Mouse (Mus musculus) cerebellum, adult (tissue): ENCODE results near the gene Ucp2.

Source experiments
- ATAC-seq: cut with Nextera tagmentation; 2 replicates; pipeline ENCODE4 v1.9.2; 2017; ENCODE audit warnings: mild to moderate bottlenecking, moderate library complexity, mixed read lengths; ENCODE audit not compliant: insufficient number of reproducible peaks, low FRiP score, low TSS enrichment

Gene Ucp2

DNA sequence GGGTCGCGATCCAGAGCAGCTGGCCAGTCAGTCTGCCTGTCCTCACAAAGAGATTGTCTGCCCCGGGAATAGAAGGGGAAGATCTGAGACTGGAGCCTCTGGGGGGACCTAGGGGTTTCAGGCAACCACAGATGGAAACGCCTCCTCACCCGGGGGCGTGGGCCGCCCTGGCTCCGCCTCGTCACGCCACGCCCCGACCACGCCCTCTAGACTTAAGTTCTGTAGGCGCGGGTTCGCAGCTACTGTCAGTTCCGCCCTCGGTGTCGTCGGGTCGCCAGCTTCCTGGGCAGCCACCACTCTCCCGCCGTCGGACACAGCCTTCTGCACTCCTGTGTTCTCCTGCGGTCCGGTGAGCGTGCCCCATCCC is at the start of gene Ucp2:
Gene Ucp2 (plus strand): TSS at position 221 of the 367 bp plus-strand sequence.
- ATAC-seq, result 0 out of 2 replicates have a peak, but pooled peaks have one; percentile 26

DNA sequence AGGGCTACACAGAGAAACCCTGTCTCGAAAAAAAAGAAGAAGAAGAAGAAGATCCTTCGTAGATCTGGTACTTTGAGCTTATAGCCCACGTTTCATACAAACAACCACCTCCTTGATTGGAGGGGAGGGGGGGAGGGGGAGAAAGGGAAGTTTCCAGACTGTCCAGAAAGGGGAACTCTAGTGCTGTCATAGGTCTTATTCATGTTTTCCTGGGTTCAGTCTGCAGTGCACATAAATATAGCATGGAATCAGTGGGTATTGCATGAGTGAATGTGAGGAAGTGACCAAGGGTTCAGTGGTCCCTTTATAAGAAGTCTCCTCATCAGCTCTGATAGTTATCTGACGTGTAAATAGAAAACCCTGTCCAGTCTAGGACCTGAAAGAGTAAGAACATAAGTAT is 49.4 kb upstream of the Ucp2 start:
- ATAC-seq, result no peak

DNA sequence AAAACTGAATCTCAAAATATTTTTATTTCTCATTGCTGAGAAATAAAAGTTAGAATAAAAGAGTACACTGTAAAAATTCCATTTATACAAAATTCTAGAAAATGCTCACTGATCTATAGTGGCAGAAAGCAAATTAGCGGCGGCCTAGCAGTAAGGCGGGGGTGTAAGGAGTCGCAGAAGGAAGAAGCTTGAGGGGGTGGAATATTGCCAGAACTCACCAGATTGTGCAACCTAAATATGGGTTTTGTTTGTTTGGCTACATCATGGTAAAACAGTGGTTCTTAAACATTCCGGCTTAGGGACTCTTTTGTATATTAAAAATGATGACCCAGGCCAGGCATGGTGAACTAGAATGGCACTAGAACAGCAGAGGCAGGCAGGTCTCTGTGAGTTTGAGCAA is 46.9 kb upstream of the Ucp2 start:
- ATAC-seq, result no peak

DNA sequence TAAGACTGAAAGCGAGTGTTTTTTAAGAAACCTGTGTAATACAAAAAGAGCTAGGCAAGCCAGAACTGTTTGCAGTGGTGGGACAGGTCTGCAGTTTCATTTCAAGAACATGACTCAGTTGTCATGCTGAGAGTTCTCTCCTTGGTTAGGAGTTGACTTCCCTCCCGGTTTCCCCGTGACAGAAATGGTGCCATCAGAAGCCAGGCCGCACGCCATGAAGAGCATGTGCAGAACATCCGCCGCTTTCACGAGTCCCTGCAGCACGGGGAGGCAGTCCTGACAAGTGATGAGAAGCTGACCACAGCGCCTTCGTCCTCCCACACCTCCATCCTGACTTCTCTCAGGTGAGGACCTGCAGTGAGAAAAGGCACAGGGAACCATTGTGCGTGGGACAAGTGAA is 44.6 kb upstream of the Ucp2 start:
- no peak for ATAC-seq

DNA sequence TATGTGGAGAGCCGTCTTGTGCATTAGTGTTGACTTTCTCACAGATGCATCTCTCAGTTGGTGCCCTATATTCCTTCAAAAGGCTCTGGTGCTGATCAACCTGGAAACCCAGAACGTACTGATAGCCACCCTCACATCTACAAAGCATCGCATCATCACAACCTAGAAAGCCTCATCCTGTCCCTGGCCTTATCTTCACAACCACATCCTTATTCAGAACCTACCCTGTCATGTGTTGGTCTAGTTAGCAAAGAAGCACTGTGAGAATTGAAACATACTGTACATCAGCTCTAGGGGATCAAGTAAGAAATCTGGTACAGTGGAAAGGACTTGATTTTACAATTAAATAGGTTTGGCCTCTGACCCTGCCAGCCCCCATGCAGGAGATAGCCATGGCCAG is 44.2 kb upstream of the Ucp2 start:
- ATAC-seq, result no peak

DNA sequence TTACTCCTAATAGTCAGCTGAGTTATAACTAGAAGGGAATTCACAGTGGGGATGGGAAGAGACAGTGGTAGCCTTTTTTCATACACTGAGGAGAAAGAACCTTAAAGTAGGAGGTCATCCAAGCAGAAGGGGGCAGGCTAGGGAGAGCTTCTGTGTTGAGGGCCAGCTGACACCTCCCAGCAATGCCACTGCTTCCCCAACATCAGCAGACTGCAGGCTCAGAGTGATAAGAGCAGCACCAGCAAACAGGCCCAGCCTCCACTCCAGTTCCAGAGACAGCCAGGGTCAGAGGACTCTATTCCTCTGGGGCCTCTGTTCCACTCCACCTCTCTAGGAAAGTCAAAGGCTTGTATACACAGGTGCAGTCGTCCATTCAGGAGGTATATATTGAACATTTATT is 35.0 kb upstream of the Ucp2 start:
- no peak for ATAC-seq

DNA sequence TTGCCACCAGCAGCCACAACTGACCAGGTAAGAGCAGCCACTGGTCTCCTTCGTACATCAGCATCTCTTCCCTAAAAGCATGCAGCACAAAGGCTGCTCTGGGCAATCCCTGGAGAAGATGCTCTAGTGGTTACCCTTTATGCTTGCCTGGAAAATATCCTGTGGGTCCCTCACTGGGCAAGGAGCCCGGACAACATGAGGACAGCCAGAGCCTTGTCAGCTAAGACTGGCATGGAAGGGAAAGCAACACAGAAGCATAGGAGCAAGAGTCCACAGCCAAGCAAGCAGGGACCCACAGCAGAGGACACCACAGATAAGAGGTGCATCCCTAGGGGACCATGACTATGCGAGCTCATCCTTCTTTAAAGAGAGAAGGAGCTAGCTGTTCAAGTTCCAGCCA is 33.3 kb upstream of the Ucp2 start:
- ATAC-seq, result no peak

DNA sequence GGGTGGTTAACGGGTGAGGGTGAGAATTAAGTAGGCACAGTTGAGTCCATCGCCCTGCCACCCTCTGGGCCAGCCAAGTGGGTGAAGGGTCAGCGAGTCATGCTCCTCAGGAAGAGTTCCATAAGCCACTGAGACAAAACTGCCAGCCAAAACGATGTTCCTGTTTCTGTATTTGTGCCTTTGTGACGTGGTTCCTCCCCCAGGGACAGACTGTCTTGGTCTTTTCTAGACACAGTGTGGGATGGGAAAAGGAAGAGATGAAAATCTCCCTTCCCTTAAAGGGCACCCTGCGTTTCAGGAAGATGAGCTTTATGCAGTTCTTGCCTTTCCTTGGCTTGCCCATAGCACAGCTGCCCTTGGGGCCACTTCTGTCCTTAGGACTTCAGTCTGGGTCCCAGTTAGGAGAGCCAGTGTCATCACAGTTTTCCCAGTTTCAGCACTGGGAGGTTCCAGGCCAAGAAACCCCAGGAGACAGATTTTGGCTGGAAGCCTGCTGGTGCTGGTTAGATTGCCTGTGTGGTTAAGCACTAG is 31.5 kb upstream of the Ucp2 start:
- no peak for ATAC-seq

DNA sequence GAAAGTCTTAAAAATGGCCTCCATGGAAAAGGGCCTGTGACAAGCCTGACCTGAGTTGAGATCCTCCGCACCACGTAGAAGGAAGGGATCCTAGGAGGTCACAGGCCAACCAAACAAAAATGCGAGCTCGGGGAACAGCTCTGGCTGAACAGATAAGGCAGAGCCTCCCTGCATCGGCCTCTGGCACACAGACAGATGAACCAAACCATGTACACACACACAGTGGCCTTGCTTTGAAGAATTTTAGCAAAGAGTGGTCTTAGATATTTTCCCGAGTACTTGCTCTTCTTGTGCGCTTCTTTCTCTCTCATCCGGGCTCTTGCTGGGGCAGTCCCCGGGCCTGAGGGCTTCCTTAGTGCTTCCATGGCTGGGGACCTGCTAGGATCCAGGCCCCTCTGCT is 29.9 kb upstream of the Ucp2 start:
- ATAC-seq, result no peak

DNA sequence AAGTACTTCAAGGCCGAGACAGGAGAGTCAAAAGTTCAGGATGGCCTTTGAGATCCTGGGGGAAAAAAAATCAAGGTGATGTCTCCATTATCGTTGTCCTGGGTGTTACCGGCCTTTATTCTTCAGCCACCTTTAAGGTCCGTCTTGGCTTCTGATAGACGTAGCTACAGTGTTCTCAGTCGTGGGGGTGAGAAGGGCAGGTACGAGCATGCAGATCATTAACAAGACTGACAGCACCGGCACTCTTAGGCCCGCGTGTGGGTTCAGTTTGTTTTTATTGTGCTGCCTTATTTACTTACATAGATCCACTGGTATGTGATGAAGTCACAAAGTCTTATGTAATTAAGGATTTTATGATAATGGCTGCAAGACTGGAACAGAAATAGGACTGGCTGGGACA is 29.4 kb upstream of the Ucp2 start:
- no peak for ATAC-seq

DNA sequence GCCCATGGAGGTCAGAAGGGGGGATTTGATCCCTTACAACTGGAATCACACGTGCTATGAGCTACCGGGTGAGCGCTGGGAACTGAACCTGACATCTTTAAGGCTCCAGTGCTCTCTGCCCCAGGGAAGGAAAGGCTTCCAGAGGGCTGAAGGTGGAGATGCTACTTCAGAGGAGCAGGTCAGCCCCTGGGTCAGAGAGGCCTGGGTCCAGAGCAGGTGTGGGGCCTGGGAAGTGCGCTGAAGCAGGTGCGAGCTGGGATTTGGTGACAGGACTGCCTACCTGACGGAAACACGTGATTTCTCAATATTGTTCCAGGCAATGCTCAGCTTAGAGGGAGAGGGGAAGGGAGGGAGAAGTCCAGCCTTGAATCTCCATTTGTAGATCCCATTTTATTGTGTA is 28.9 kb upstream of the Ucp2 start:
- ATAC-seq, result no peak

DNA sequence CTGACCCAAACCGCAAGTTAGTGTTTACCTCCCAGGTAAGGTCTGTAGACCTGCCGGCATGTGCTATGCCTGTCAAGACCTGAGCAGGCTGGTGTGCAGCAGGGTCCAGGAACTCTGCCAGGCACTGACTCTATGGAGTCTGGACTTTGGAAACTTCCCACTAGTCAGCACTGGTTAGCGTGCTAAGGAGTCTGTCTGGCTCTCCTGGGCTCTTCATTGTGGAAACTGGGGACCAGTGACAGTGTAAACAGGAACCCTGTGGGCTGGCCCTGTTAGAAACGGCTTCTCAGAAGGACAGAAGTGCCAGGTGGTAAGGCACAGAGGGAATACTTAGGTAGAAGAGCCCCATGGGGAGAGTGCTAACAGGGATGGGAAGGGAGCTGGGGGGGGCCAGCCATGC is 27.9 kb upstream of the Ucp2 start:
- no peak for ATAC-seq

DNA sequence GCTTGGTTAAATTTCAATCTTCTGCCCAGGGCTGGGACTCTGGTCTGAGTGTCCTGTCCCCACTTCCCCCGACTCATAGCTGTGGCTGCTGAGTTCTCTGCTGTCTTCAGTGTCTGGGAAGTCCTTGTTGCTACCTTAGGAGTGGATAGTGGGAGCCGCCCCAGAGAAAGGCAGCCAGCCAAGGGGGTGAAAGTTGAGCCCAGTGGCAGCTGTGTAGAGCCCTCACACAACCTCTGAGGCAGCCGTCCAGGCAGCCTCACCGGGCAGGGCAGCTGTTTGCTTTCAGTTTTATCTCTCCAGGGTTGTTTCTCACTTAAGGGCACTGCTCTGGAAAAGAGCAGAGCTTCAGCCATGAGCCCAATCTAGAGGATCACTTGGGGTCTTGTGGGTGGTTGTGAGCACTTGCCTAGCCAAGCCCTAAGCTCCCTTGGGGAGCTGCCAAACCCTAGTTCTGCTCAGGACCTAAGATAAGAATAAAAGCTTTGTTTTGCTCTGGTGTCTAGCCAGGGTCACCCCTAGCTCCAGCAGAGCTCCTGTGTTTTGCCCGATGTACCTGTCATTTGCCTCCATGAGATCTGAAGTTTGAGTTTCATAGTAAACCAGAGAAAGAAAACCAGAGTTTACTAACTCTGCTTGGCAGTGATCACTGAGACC is 27.4 kb upstream of the Ucp2 start:
- no peak for ATAC-seq

DNA sequence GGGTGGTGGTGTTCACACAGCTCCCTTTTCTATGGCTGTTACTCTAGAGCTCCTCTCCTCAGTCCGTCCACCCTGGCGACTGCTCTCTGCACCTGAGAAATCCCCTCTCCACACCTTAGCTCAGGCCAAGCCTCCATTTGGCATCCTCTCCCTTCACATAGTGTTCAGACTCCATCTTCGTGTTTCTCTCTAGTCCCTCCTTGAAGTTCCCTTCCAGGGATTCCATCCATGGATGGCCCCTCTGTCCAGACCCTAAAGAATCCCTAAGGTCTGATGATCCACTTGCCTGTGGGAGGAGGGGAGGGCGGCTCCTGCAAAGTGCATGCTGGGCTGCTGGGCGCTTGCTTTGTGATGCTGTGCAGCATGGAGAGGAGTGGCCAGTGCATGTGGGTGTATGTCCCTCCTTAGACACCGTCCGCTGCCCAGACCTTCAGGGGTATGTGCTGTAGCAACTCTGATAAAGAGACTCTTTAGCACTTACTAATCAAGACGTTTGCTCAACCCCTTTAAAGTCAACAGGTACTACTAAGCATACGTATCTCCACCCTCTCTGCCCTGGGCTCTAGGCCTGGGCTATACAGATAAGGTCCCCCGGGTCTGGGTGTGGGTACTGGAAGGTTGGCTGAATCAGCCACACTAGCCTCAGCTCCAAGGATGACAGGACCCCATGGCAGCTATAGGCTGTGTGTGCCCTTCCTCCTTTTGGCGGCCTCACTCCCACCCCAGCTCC is 26.2 kb upstream of the Ucp2 start:
- ATAC-seq, result no peak

DNA sequence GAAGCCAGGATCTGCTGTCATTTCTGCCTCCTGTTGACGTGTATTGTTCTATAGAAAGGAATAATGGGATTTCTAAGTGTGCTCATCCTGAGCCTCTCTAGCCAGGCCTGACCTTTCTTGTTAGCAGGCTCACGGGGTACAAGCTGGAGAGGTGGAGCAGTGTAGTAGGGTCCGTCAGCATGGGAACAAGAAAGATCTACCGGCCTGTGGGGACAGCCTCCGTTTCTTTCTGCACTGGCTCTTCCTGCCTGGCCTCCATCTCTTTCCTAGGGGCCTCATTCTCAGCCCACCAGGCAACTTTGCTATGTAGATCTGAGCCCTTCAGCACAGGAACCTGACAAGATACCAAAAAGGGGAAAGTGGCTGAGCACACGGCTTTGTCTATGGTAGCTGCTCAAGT is 24.4 kb upstream of the Ucp2 start:
- no peak for ATAC-seq

DNA sequence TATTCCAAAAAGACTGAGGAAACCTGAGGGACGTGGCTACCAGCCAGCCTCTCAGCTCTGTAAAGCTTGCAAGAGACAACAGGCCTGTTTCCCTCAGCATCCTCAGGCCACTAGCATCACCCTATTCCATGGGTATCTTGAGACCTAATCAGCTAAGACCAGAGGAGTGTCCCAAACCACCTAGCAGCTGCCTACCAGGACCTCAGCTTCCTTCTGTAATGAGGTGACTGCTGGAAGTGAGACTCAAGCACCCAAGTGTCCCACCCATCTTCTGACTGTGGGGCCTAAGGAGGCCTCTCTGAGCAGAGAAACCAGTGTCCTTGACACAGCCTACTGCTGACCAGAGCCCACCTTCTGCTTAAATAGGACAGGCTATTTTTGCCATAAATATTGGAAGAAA is 23.6 kb upstream of the Ucp2 start:
- ATAC-seq, result no peak

DNA sequence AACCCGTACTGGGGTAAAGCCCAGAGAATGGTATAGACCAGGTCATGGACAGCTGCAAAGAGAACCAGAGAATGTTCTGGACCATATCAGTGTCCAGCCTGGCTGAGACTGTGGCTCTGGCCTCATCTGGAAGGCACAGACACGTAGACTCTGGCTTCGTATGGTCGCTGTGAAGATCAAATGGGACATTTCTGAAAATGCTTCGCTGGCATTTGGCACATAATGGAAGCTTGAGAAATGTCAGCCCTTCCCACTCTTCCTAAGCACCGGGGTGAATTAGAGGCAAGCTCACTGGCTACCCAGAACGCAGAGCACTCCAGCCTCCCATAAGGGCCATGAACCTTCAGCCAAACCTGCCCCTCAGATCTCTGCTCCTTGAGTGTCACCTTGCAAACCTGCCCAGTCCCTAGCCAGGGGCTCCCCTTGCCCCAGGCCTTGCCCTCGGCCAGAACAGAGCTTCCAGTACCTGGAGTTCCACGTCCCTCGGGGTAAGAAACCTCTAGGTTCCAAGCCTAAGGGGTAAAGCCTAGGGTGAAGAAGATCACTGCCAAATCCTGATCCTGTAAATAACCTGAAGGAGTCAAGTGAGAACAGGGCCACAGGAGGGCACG is 22.2 kb upstream of the Ucp2 start:
- no peak for ATAC-seq

DNA sequence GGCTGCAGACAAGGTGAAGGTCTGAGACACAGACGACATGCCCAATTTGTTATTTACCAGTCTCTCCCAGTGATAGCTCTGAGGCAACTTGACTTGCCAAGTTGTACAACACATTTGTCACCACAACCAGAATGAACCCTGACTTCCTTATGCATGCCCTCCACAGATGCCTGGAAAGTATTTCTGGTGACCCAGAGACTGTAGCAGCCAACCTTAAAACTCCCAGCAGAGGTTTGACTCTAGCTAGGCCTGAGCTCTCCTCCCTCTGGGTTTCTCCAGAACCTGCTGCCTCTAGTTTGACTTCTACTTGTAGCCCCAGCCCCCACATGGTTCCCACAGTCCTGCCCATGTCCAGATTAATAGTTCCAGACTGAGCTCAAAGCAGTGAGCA is 21.7 kb upstream of the Ucp2 start:
- ATAC-seq, result no peak

DNA sequence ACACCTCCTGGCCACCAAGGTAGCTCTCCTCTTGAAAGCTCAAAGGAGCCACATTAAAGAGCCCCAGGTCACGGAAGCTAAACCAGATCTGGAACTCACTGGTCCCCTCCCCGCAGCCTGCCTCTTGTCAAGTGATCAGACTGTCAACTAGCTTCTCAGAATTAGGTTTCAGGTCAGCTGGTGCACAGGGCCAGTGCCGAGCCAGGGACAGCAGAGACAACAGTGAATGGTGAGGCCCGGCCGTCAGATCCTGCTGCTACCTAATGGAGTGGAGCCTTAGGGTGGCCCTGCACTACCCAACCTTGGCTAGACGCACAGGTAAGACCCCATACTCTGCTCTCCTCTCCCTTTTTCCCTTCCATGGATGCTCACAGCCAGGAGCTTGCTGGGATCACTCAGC is 20.4 kb upstream of the Ucp2 start, which contains the start of gene Ucp3:
Gene Ucp3 (plus strand): TSS at position 214 of the 400 bp plus-strand sequence.
- no peak for ATAC-seq

DNA sequence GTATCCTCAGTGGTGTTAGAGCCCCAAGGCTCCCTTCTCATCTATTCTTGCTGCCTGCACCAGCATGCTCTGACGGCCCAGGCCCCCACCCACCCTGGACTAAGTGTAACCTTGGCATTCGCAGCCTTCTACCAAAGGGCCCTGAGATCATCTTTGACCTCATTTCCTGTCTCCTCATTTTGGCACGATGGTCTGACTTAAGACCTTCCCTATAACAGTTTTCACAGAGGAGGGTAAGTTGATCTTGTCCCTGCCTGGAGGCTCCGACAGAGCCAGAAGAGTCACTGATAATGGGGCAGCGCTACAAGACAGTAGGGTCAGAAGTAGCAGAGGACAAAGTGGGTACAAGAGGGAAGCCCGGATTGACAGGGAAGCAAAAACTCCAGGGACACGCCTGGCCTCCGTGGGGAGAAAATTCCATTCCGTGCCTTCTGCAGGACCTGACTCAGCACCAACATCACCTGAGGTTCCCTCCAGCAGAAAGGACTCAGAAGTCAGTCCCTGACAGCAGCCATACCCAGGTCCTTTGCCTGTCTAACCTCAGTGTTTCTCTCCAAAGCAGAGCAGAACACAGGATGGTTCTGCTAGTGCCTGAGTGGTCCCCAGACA is 19.2 kb upstream of the Ucp2 start:
- ATAC-seq, result no peak

DNA sequence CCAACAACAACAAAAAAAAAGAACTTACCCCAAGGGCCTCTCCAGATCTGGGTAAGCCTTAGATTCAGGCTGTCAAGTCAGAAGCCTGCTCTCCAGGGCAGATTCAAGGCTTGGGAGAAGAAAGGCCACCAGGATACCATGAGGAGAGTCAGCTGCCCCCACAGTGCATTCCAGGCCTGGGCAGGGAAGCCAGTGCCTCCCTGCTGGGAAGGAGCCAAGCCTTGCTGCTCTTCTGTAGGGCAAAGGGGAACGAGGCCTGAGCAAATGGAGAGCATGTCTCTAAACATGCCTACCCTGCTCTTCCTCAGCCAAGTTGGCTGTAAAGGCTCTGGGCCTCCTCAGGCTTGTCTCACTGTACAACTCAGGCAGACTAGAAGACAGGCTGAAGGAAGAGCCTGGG is 18.5 kb upstream of the Ucp2 start:
- no peak for ATAC-seq
